Mouse (Mus musculus) frontal cortex, postnatal 25 days (tissue): ENCODE measurements at regions not wholly inside any gene's neighbourhood (a gene's known extent, or its start where the extent isn't known, plus 50 kb on each side); places are given as distances from the start of the nearest gene placed in this dataset.
A peak's percentile ranks its signal among the peaks of the same experiment; 100 is the strongest.

Experiments used
- DNase-seq, 2 experiments: peaks; one replicate each; pipeline ENCODE4 v3.0.0; 2022; ENCODE audit warnings: low spot score in 2 of 2

DNA sequence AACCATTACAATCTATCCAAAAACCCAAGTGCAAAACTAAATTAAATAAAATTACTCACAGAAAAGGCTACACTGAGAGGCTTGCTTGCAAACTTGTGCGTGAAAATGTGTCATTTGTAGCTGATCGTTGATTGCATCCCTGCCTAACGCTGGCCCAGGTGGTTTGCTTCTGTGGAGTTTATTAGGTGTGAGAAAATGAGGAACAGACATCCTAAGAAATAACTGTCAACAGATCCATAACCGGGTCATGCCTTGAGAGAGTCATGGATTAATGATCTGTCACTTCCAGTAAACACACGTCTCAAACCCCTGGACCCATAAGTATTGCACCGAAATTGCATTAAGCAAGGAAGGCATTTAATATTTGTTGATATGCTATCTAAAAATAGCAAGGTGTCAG lies 73.4 kb upstream of the Tmem18 start:
- DNase-seq = no peak

DNA sequence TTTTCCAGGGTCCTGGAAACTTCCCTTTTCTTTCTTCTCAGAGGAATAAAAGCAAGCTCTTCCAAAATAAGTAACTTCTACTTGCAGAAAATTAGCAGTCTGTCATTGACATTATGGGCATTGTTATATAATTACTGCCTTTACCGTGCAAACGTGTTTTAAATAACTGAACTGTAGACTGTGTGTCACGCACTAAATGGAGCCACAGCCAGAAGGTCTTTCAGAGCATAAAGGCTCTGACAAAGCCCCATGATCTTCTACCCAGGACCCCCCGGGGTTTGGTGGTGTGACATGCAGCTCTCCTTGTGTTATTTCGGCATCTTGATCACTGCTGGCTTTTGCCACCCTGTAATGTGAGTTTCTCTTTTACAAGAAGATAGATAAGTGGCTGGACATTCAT lies 100.9 kb upstream of the Tmem18 start:
- no peak for DNase-seq

DNA sequence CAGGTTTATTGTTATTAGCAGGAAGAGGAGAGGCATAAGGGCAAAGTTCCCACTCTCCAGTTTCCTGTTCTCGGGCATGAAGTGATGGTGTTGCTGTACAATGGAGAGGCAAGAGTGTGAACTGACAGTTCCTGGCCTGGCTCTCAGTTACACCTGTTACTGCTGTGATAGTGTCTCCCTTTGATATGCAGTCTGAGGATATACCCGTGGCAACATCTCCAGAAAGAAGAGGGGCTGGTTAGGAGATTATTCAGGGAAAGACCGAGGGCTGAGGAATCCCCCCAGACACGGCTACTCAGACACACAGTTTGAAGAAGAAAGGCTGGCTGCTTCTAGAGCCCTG lies 100.3 kb upstream of the Sntg2 start:
- no peak for DNase-seq

DNA sequence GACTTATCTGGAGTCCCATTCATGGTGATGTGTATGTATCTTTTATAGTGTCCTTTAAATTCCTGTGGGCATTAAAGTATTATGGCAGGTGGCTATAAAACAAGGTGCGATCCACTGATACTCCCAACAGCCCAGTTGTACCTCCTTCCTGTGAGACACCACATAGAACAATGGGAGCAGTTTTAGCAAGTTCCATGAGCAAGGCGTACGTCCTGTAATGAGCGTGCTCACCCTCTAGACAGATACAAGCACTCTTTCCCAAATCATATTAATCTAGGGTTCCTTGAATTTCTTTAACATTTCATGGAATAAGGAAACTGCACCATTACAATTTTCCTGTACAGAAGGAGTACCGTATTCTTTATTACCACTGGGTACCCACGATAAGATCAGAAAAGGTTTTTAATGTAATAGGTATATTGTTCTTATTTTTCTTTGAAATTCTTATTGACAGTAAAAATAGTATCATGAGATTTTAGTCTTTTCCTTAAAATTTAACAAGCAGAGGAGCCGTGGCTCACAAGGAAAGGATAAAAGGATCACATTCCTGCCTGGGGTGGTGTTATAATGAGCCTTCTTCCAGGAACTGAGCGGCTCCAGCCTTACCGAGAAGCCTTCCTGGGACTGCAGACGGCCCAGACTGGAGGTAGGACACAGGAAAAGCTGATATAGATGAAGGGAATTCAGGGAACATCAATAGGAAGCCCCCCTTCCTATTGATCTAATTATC lies 99.7 kb upstream of the Sntg2 start:
- DNase-seq = no peak

DNA sequence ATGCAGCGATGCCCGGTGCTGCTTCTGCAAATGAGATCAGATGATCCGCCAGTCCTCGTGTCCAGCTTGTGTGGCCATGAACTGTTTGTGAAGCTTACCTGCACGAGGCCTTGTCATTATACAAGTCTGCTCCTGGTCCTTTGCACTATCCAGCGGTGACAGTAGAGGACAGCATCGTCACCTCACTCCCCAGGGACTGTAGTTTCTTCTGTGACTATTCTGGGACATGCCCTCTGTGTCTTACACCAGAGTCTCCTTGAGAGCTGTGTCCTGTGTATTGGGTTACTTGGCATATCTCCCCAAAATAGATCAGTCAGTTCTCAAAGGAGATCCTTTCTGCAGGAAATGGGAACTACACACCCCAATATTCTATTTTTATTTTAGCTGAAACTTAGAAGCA lies 94.0 kb upstream of the Sntg2 start:
- no peak for DNase-seq

DNA sequence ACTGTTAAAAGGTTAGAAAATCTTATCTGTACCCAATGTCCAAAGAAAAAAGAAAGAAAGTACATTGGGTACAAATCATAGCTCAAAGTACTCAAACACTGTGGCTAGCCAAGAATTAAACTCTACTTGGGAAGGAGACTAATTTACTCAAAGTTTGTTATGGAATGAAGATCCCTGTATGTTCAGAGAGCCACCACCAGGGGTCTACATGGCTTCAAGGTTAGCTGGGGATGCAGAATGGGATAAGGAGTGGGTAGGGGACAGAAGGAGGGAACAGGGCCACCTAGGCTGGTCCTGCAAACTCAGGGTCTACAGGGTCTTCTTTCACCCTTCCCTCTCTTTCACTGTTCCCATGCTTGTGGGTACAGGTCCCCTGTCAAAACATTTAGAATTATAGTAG lies 77.4 kb upstream of the Sntg2 start:
- DNase-seq = no peak

DNA sequence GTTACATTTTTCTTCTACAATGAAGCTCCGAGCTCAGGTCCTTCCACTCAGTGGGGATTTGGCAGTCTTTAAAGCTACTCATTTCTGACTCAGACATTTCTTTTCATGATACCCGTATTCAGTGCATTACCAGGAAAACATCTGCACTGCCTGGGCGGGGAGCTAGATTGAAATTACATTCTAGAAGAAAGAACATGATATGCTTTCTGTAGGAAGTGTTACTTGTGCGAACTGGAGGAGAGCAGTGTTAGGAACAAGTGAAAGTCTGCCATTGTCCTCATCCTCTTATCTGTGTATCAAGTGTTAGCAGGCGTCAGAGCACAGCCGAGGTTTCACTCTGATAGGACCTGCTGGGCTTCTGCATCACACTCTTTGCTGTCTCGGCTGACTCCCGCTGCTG lies 61.7 kb upstream of the Sntg2 start:
- DNase-seq = peak; percentile 11 to 32

DNA sequence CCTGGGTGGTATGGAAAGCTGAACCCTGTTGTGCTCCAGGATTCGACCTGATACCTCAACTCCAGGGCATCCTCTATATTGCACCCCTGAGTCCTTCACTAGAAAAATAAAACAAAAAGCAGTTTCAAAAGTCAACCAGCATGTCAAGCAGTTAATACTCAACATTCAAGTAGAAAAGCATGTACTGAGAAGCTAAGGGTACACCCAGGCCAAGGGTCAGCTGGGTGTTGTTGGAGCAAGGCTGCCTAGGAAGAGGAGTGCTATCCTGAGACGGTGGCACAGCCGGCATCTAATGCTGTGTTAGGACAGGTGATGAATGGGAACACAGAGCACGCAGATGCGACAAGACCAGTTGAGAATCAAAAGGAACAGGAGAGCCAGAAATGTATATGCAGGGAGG lies 59.7 kb upstream of the Sntg2 start:
- DNase-seq = no peak

DNA sequence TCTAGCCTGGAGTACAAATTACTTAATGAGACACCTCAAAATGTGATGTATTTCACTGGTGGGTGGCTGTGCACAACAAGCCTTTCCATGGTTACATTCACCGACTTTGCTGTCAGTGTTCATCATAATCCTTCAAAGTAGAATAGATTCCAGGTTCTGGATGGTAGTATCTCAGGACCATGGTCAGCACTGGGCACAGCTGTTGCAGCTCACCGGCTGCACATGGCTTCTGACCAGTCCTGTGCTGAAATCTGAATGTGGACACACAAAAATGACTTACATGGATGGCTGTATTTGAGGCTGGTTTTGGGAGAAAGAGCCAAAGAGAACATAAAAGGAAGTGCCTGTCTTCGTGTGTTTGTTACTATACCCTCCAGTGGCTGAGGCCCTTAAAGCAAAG lies 57.5 kb upstream of the Sntg2 start:
- DNase-seq = no peak

DNA sequence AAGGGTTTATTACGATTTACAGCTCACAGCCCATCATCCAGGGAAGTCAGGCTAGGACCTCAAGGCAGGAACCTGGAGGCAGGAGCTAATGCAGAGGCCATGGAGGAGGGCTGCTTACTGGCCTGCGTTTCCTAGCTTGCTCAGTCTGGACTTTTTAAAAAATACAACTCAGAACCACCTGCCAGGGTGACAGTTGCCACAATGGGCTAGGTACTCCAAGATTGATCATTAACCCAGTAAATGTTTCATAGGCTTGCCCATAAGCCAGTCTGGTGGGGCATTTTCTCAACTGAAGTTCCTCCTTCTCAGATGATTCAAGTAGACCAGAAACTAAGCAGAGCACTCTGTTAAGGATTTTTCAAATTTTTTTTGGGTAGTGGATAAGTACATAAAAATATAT lies 52.1 kb upstream of the Sntg2 start:
- DNase-seq = no peak
